Mouse (Mus musculus): Measurements from ENCODE around the gene Npepps.

DNA sequence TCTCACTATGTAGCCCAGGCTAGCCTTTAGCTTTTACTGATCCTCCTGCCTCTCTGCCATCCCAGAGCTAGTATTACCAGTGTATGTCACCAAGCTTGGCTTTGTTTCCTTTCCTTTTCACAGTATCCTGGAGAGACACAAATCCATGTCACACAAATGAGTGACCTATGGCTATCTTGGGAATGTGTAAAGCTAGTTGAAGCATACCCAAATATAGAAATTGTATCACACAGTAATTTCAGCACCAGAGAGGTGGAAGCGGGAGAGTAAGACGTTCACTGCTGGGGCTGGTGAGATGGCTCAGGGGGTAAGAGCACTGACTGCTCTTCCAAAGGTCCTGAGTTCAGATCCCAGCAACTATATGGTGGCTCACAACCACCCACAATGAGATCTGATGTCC lies 19.5 kb upstream of the Npepps start:
- TF ChIP-seq CTCF (IDR thresholded peaks at IDR 0.05; ENCODE audit: insufficient read depth, low read depth, low read length) = no peak
- TF ChIP-seq POLR2A (IDR thresholded peaks at IDR 0.05; ENCODE audit: insufficient read depth, low read depth, low read length) = no peak
